Mouse (Mus musculus) CH12.LX (cell line): ENCODE results near the gene Tmc8.

Experiments used
- CHD2 ChIP-seq: IDR thresholded peaks from 2 replicates; pipeline ENCODE4 v1.6.1; 2011; ENCODE audit warnings: low read length, improper control_type of control experiment
- EP300 ChIP-seq: IDR thresholded peaks from 2 replicates; pipeline ENCODE4 v1.6.1; 2011; ENCODE audit warnings: low read length, improper control_type of control experiment
- ZC3H11A ChIP-seq: IDR thresholded peaks from 2 replicates; pipeline ENCODE4 v1.6.1; 2012; ENCODE audit warnings: low read depth, mild to moderate bottlenecking, inconsistent platforms, low read length, improper control_type of control experiment

- TF ChIP-seq ZC3H11A = no peak
- no peak for TF ChIP-seq CHD2
- no peak for TF ChIP-seq EP300
These were observed 57.1 kb downstream of the Tmc8 start for GRCm38 (mm10) chr11:117839021-117839420.
